In genomic region chr17:10854207-10854606, GRCm38 (mm10) we compare ENCODE assay signal across 14 mouse cellular contexts. TPM values are rescaled to one million over a fixed set of nuclear protein-coding genes. Genes with fewer than 3 reads are reported as not detected.
A peak's percentile ranks its signal among the peaks of the same experiment; 100 is the strongest.
DNase-seq lines count a peak whose midpoint lies in the region; ATAC-seq lines count a peak whose summit lies in the region.
"Had no signal": no experiment of that assay in that cellular context is flagged by ENCODE, and none has a peak within 500 bp of the region (broad histone marks: within the 10 kb centered on the region; RNA-seq: fewer than 3 reads in every experiment).

No protein-coding gene starts in this region.

- no peak for DNase-seq in frontal cortex, postnatal 25 days (ENCODE audit: low spot score in 2 of 2)
- peak; percentile 37 to 60 for DNase-seq in layer of hippocampus, adult 18-20 months (ENCODE audit: low spot score in 2 of 2)
- DNase-seq in layer of hippocampus, adult 9-10 months (ENCODE audit: low spot score): no peak
- peak; percentile 26 for DNase-seq in brain, embryonic 18.5 days (ENCODE audit: low read depth, low spot score)
- DNase-seq in cerebellum, postnatal 25 days: peak; percentile 48 to 74
- DNase-seq in hindbrain, embryonic 11.5 days (ENCODE audit: low spot score): no peak
- DNase-seq: adrenal gland, adult 8-10 months; lung, postnatal 36 days; midbrain, embryonic 14.5 days had no signal

- H3K4me3 ChIP-seq in hindbrain, embryonic 11.5 days (ENCODE audit: low read depth, low read length): no peak overlapping the region
- H3K4me3 ChIP-seq: neural tube, embryonic 12.5 days had no signal

- no peaks in the 10 kb centered on the region for H3K36me3 ChIP-seq in hindbrain, embryonic 11.5 days (ENCODE audit: control insufficient read depth, insufficient read depth, low read length)
- H3K36me3 ChIP-seq: neural tube, embryonic 12.5 days had no signal

- no peak overlapping the region for H3K9ac ChIP-seq in hindbrain, embryonic 11.5 days (ENCODE audit: low read depth, low read length)
- H3K9ac ChIP-seq: liver, embryonic 14.5 days; neural tube, embryonic 12.5 days had no signal

- no peaks in the 10 kb centered on the region for H3K27me3 ChIP-seq in hindbrain, embryonic 11.5 days (ENCODE audit: control insufficient read depth, insufficient read depth, low read length)
- H3K27me3 ChIP-seq: neural tube, embryonic 12.5 days had no signal

- WGBS in hindbrain, embryonic 11.5 days: 93% methylated on average over 3 of the region's 3 CpGs

- H3K9me3 ChIP-seq in hindbrain, embryonic 11.5 days (ENCODE audit: control insufficient read depth, low read length): no peaks in the 10 kb centered on the region
- H3K9me3 ChIP-seq: neural tube, embryonic 12.5 days had no signal

- no peak overlapping the region for H3K4me2 ChIP-seq in hindbrain, embryonic 11.5 days (replicated peaks; ENCODE audit: low read depth, low read length)
- H3K4me2 ChIP-seq: neural tube, embryonic 12.5 days had no signal

- H3K27ac ChIP-seq in hindbrain, embryonic 11.5 days (ENCODE audit: low read depth, low read length): no peak overlapping the region
- H3K27ac ChIP-seq: liver, embryonic 14.5 days; neural tube, embryonic 12.5 days had no signal

- peak; percentile 44; the same call in 1 of the 2 replicates for ATAC-seq in frontal cortex, adult (ENCODE audit: low TSS enrichment)
- ATAC-seq in inflammation-experienced regulatory T-cells, adult 6 months: no peak
- no peak for ATAC-seq in hindbrain, embryonic 11.5 days (ENCODE audit: low FRiP score)

- no peaks in the 10 kb centered on the region for H3K4me1 ChIP-seq in hindbrain, embryonic 11.5 days (replicated peaks; ENCODE audit: control insufficient read depth, insufficient read depth, low read length)
- H3K4me1 ChIP-seq: neural tube, embryonic 12.5 days had no signal

RNA-seq across cellular contexts. Expression of gene Prkn, which starts 14.0 kb away (rescaled TPM):
- 10 to 100 TPM; 16.6 to 16.8 TPM for total RNA-seq in layer of hippocampus, adult 18-20 months (2021)
- under 1 TPM in 1 of 3 experiments, not detected in 2; 0.12 TPM for polyA plus RNA-seq in inflammation-experienced regulatory T-cells, adult 6 months (2017; shearing (Covaris generic))
- polyA plus RNA-seq in hindbrain, embryonic 11.5 days (2014; fragmentation: Nextera tagmentation; extraction: Ambion mirVana): 1.9 and 2.2 TPM in 2 replicates

RNA-seq across cellular contexts. Expression of gene Pacrg, which starts 14.1 kb away (rescaled TPM):
- 10 to 100 TPM; 19.9 to 23.8 TPM for total RNA-seq in layer of hippocampus, adult 18-20 months (2021)
- not detected for polyA plus RNA-seq in inflammation-experienced regulatory T-cells, adult 6 months (2017; shearing (Covaris generic))
- 5.8 and 6.9 TPM in 2 replicates for polyA plus RNA-seq in hindbrain, embryonic 11.5 days (2014; fragmentation: Nextera tagmentation; extraction: Ambion mirVana)
- total RNA-seq: common myeloid progenitor, adult 5-6 weeks had no signal

Comparison
In these comparisons a context has a peak if more than half of its experiments do, and no peak if none do; other contexts are left out.
1. DNase-seq: peak in layer of hippocampus, adult 18-20 months (2 of 2), brain, embryonic 18.5 days (single experiment) and cerebellum, postnatal 25 days (2 of 2); none in frontal cortex, postnatal 25 days (0 of 2), layer of hippocampus, adult 9-10 months (single experiment) and hindbrain, embryonic 11.5 days (single experiment).